Mouse (Mus musculus) forebrain, embryonic 14.5 days (tissue): Measurements from ENCODE around the gene Gm10392. TPM values are rescaled to one million over a fixed set of nuclear protein-coding genes. Genes with fewer than 3 reads are reported as not detected.
A peak's percentile ranks its signal among the peaks of the same experiment; 100 is the strongest.

Source experiments
- ATAC-seq: fragments of 200-750 bp; cut with Nextera tagmentation; 2 replicates; pipeline ENCODE4 v1.8.0; 2017; ENCODE audit warnings: mild to moderate bottlenecking, moderate library complexity
- DNase-seq: peaks from one replicate; pipeline ENCODE4 v3.0.0-alpha.2; 2015; ENCODE audit warnings: low spot score
- H3K27ac ChIP-seq: fragments of 300-500 bp; sonication (generic); 2 replicates; pipeline ENCODE4 v1.5.1; 2014; ENCODE audit warnings: low read depth, mild to moderate bottlenecking, control low read depth, low read length, moderate library complexity
- H3K27me3 ChIP-seq: fragments of 300-500 bp; sonication (generic); replicated peaks from 2 replicates; pipeline ENCODE4 v1.6.1; 2014; ENCODE audit warnings: low read length, control low read depth, mixed read lengths; ENCODE audit not compliant: control insufficient read depth, insufficient read depth
- H3K36me3 ChIP-seq: fragments of 300-500 bp; sonication (generic); 2 replicates; pipeline ENCODE4 v1.6.1; 2014; ENCODE audit warnings: low read length, control low read depth; ENCODE audit not compliant: control insufficient read depth, insufficient read depth
- H3K4me1 ChIP-seq: fragments of 300-500 bp; sonication (generic); 2 replicates; pipeline ENCODE4 v1.6.1; 2014; ENCODE audit warnings: antibody characterized with exemption, low read length, control low read depth; ENCODE audit not compliant: control insufficient read depth, insufficient read depth
- H3K4me2 ChIP-seq: fragments of 300-500 bp; sonication (generic); 2 replicates; pipeline ENCODE4 v1.6.1; 2014; ENCODE audit warnings: mild to moderate bottlenecking, control low read depth, low read length
- H3K4me3 ChIP-seq: fragments of 300-500 bp; sonication (generic); 2 replicates; pipeline ENCODE4 v1.5.1; 2014; ENCODE audit warnings: low read depth, low read length, control low read depth
- H3K9ac ChIP-seq: fragments of 300-500 bp; sonication (generic); 2 replicates; pipeline ENCODE4 v1.6.1; 2014; ENCODE audit warnings: mild to moderate bottlenecking, low read length, control low read depth, moderate library complexity
- H3K9me3 ChIP-seq: fragments of 300-500 bp; sonication (generic); replicated peaks from 2 replicates; pipeline ENCODE4 v1.6.1; 2016; ENCODE audit warnings: low read length, control low read depth, mixed read lengths; ENCODE audit not compliant: control insufficient read depth
- WGBS: fragments of 180-500 bp; shearing (Covaris S2); extraction: QIAGEN DNeasy Blood & Tissue Kit; methylation state at CpG from one replicate; pipeline ENCODE4 v1.1.7; 2014; 5-methylcytosine and 5-hydroxymethylcytosine counted together
- polyA plus RNA-seq: library from polyadenylated mRNA; unstranded; fragments of >200 nt; fragmentation: Nextera tagmentation; extraction: Ambion mirVana; gene quantifications from 2 replicates; pipeline ENCODE4 v1.2.1, GENCODE M21; 2014

Gm10392 gene
- polyA plus RNA-seq, 1 experiment from 2014 or later = not detected

GRCm38 (mm10) chr11:77476216-77476615 lies 42.8 kb downstream of the Gm10392 start:
- 93% methylated on average over 14 of the region's 14 CpGs for WGBS
- Histone ChIP-seq H3K36me3 (peaks cover 54% of the 10 kb centered on the region), H3K9ac (no peak overlapping the region), H3K9me3 (no peaks in the 10 kb centered on the region), H3K27me3 (no peaks in the 10 kb centered on the region), H3K4me2 (no peak overlapping the region), H3K4me1 (no peaks in the 10 kb centered on the region), H3K4me3 (no peak overlapping the region), H3K27ac (no peak overlapping the region)
- no peak for ATAC-seq
- DNase-seq = no peak

DNA sequence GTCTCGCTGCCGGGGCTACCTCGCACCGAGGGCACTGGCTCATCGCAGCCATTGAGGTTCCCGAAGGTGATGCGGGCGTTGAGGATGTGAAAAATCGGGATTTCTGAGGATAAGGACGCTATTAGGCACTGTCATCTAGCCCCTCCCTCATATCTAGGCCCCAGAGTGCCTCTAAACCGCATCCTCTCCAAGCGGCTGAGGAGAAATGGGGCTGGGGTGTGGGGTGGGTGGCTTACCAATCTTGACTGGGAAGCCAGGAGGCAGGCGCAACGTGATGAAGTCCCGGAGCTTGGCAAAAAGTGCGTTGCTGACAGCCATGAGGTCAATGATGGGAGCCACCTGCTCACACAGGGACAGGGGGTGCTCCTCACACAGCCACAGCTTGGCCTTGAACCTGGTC lies 46.2 kb downstream of the Gm10392 start:
- Histone ChIP-seq H3K4me2 (no peak overlapping the region), H3K9me3 (no peaks in the 10 kb centered on the region), H3K27me3 (no peaks in the 10 kb centered on the region), H3K36me3 (peaks cover 62% of the 10 kb centered on the region), H3K4me1 (no peaks in the 10 kb centered on the region), H3K9ac (no peak overlapping the region), H3K27ac (no peak overlapping the region), H3K4me3 (no peak overlapping the region)
- DNase-seq (no peak), ATAC-seq (no peak)
- WGBS = 93% methylated on average over 16 of the region's 16 CpGs

DNA sequence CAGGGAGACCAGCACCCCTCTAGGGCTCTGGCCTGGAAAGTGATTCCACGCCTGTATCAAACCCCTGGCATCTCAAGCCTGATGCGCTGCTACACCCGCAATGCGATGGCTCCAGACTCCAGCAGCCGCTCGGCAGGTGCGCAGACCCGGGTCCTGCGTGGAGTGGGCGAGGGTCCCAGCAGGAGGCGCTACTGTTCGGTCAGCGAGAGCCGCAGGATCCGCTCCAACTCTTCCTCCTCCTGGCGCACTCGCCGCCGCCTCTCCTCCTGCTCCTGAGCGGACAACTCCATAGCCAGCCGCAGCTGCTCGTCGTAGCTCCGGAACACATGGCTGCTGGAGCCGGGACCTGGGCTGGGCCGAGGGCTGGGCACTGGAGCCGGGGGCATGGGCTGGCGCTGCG lies 47.6 kb downstream of the Gm10392 start:
- no peaks in the 10 kb centered on the region for H3K4me1 ChIP-seq
- ATAC-seq (no peak), DNase-seq (no peak)
- H3K36me3 ChIP-seq = peaks cover 53% of the 10 kb centered on the region
- H3K4me2 ChIP-seq = no peak overlapping the region
- WGBS = 77% methylated on average over 29 of the region's 29 CpGs
- H3K9ac ChIP-seq = no peak overlapping the region
- H3K4me3 ChIP-seq = no peak overlapping the region
- H3K27ac ChIP-seq = no peak overlapping the region
- H3K27me3 ChIP-seq = peaks cover 7% of the 10 kb centered on the region
- no peaks in the 10 kb centered on the region for H3K9me3 ChIP-seq

DNA sequence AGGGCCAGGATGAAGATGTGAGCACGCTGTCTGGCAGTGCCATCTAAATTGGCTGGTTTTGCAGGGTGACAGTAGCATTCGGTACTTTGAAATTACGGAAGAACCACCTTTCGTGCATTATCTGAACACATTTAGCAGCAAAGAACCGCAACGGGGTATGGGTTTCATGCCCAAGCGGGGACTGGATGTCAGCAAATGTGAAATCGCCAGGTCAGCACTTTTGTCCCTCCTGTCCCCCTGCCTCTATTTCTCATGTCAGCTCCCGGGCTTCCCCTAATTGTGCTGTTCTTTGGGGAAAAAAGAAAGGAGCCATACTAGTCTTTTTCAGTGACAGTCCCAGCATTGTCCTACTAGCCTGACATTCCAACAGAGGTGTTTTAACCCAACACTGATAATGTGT lies 50.6 kb downstream of the Gm10392 start:
- ATAC-seq = no peak
- H3K4me2 ChIP-seq = no peak overlapping the region
- no peaks in the 10 kb centered on the region for H3K9me3 ChIP-seq
- 78% methylated on average over 9 of the region's 9 CpGs for WGBS
- peaks cover 30% of the 10 kb centered on the region for H3K36me3 ChIP-seq
- peaks cover 18% of the 10 kb centered on the region for H3K27me3 ChIP-seq
- H3K4me1 ChIP-seq = no peaks in the 10 kb centered on the region
- no peak overlapping the region for H3K9ac ChIP-seq
- H3K27ac ChIP-seq = no peak overlapping the region
- no peak for DNase-seq
- no peak overlapping the region for H3K4me3 ChIP-seq

DNA sequence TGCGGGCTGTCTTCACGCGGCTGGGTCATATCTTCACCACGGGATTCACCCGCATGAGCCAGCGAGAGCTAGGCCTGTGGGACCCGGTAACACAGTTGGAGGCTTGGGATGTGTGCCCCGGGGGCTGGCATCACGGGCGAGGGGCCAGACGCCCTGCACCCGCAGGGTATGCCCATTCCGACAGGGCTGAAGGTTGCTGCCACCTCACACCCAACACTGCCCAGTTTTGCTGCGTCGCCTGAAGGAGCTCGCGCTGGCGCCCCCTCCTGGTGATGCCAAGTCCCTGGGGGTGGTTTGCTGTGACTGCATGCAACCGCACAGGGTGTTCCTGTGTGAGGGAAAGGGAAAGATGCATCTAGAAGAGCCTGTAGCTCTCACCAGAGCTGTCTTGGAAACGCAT lies 51.2 kb downstream of the Gm10392 start:
- 14% methylated on average over 20 of the region's 20 CpGs for WGBS
- Histone ChIP-seq H3K4me3 (no peak overlapping the region), H3K36me3 (peaks cover 24% of the 10 kb centered on the region), H3K4me2 (0 out of 2 replicates have a peak overlapping the region, but pooled peaks have one; percentile 7), H3K9ac (no peak overlapping the region), H3K27ac (no peak overlapping the region), H3K27me3 (peaks cover 22% of the 10 kb centered on the region), H3K9me3 (no peaks in the 10 kb centered on the region), H3K4me1 (peaks cover 1% of the 10 kb centered on the region)
- ATAC-seq = 0 out of 2 replicates have a peak, but pooled peaks have one; percentile 50
- peak; percentile 76 for DNase-seq

GRCm38 (mm10) chr11:77467157-77467556 lies 51.8 kb downstream of the Gm10392 start:
- Histone ChIP-seq H3K4me1 (peaks cover 7% of the 10 kb centered on the region), H3K36me3 (peaks cover 18% of the 10 kb centered on the region), H3K4me2 (no peak overlapping the region), H3K27ac (no peak overlapping the region), H3K4me3 (no peak overlapping the region), H3K27me3 (peaks cover 28% of the 10 kb centered on the region), H3K9me3 (no peaks in the 10 kb centered on the region), H3K9ac (no peak overlapping the region)
- ATAC-seq (0 out of 2 replicates have a peak, but pooled peaks have one; percentile 16), DNase-seq (no peak)
- WGBS = 5% methylated on average over 25 of the region's 25 CpGs

Other genes starting within 250 kb of the Gm10392 start
- gene Coro6, start 56.8 kb downstream of the Gm10392 start, polyA plus RNA-seq = 0.06 TPM in 1 of 2 replicates, not detected in the other
- 25.3 and 32.7 TPM in 2 replicates for gene Ankrd13b, start 29.5 kb downstream of the Gm10392 start, polyA plus RNA-seq
- 16.3 and 18.7 TPM in 2 replicates for gene Git1, start 25.6 kb downstream of the Gm10392 start, polyA plus RNA-seq
- gene Abhd15, start 4.1 kb downstream of the Gm10392 start, polyA plus RNA-seq = 1.2 and 1.8 TPM in 2 replicates
- gene Trp53i13, start 3.2 kb downstream of the Gm10392 start, polyA plus RNA-seq = 16.3 and 16.6 TPM in 2 replicates
- gene Taok1, start 88.6 kb upstream of the Gm10392 start, polyA plus RNA-seq = 28.5 and 32.0 TPM in 2 replicates
- 3.5 and 6.0 TPM in 2 replicates for gene Nufip2, start 167.0 kb upstream of the Gm10392 start, polyA plus RNA-seq
- gene Cryba1, start 206.1 kb upstream of the Gm10392 start, polyA plus RNA-seq = 0.40 and 1.0 TPM in 2 replicates
- 30.0 and 37.1 TPM in 2 replicates for gene Myo18a, start 244.0 kb upstream of the Gm10392 start, polyA plus RNA-seq